Mouse (Mus musculus) cortical plate, adult 2 months (tissue): Measurements from ENCODE around the gene Ppil1.

Experiments
- CTCF ChIP-seq: fragments of 200-500 bp; IDR thresholded peaks from 2 replicates; pipeline ENCODE4 v1.5.1; 2011; ENCODE audit warnings: mild to moderate bottlenecking, control low read depth, low read length; ENCODE audit not compliant: insufficient read depth; ENCODE audit errors: extremely low read depth
- POLR2A ChIP-seq: fragments of 200-500 bp; IDR thresholded peaks from 2 replicates; pipeline ENCODE4 v1.6.1; 2011; ENCODE audit warnings: mild to moderate bottlenecking, low read length, control low read depth; ENCODE audit not compliant: insufficient read depth; ENCODE audit errors: extremely low read depth

DNA sequence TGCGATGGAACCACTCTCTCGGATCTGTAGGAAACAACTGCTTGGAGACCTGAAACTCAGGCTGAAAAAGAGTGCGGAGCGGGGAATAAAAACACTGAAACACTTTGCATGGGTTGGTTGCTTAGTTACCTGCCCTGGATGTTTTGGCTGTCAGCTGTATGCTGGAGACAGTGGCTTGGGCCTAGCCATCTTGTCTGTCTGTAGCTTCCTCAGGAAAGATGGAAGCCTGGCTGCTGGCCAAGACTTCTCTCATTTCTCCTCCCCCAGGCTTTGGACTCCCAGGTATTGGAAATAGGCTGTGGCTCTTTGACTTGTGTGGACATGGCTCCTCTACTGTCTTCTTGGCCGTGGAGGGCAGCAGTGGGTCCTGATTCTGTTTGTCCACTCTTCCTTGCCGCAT lies 37.4 kb upstream of the Ppil1 start:
- no peak for TF ChIP-seq POLR2A
- TF ChIP-seq CTCF = no peak
